Mouse (Mus musculus): Measurements from ENCODE around the gene Mpdu1. TPM values are rescaled to one million over a fixed set of nuclear protein-coding genes. Genes with fewer than 3 reads are reported as not detected.
A peak's percentile ranks its signal among the peaks of the same experiment; 100 is the strongest.

Gene Mpdu1
- polyA plus RNA-seq, 1 experiment from 2014 or later, result 35.1 TPM

DNA sequence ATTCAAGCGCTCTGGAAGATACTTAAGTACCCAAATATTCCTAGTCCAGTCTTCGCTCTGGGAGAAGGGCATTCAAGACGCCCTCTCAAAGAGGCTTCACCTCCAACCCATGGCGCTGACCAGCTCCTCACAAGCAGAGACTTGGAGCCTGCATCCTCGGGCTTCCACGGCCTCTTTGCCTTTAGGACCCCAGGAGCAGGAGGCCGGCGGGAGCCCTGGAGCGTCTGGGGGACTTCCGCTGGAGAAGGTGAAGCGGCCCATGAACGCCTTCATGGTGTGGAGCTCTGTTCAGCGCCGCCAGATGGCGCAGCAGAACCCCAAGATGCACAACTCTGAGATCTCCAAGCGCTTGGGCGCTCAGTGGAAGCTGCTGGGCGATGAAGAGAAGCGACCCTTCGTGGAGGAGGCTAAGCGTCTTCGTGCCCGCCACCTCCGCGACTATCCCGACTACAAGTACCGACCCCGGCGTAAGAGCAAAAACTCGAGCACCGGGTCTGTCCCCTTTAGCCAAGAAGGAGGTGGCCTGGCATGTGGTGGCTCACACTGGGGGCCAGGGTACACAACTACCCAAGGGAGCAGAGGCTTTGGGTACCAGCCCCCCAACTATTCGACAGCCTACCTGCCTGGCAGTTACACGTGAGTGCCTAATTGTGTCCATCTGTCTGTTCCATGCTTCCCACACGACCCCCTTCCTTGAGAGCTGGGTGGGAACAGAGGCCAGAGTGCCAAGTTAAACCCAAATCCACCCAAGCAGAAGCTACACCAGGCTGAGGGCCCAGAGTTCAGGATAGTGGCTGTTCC, 7.0 kb downstream of the Mpdu1 start, which contains the start of gene Sox15:
TSS of gene Sox15 (plus strand) at position 51 of the 801 bp plus-strand sequence.
- H3K36me3 ChIP-seq (ENCODE audit: control insufficient read depth, insufficient read depth, low read length), result peaks cover 48% of the 10 kb centered on the region
- peak within 1 kb of the TSS; percentile 41; the same call in 1 of the 2 replicates for H3K27ac ChIP-seq (ENCODE audit: low read depth, low read length)
- peak within 1 kb of the TSS; percentile 46; the same call in 1 of the 2 replicates for H3K9ac ChIP-seq (ENCODE audit: low read depth, low read length)
- H3K4me3 ChIP-seq (ENCODE audit: low read depth, low read length), result no peak within 1 kb of the TSS
- peaks cover 21% of the 10 kb centered on the region for H3K4me1 ChIP-seq (ENCODE audit: control insufficient read depth, insufficient read depth, low read length)
- 25% methylated on average over 34 of the region's 34 CpGs for WGBS (ENCODE audit: insufficient replicate concordance)
- H3K9me3 ChIP-seq (replicated peaks; ENCODE audit: control insufficient read depth, low read length), result no peaks in the 10 kb centered on the region
- peak within 1 kb of the TSS; percentile 34 for H3K4me2 ChIP-seq
- H3K27me3 ChIP-seq (ENCODE audit: control insufficient read depth, insufficient read depth, low read length), result no peaks in the 10 kb centered on the region
- ATAC-seq (replicated peaks; ENCODE audit: insufficient number of reproducible peaks, low FRiP score, low TSS enrichment), result peak; percentile 67

DNA sequence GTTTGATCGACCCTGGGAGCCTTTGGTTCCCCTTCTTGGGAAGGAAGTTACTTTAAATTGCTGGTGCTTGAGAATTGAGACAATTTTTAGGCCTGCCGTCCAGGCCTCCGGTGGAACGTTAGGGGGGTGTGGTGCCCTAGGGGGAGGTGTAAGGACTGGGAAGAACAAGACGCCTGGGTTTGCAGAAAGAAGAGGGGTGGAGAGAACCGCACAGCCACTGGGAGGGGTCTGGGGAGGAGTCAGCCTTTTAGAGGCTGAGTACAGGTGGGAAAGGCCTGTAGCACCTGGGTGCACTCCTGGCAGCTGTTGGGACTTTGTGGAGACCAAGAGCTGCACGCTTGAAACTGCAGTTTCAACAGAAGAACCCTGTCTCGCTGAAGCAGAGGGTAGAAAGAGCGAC, 7.7 kb downstream of the Mpdu1 start:
- H3K9ac ChIP-seq (ENCODE audit: low read depth, low read length), result no peak overlapping the region
- 41% methylated on average over 9 of the region's 9 CpGs for WGBS (ENCODE audit: insufficient replicate concordance)
- peaks cover 55% of the 10 kb centered on the region for H3K36me3 ChIP-seq (ENCODE audit: control insufficient read depth, insufficient read depth, low read length)
- peak overlapping the region; percentile 34; the same call in 1 of the 2 replicates for H3K4me2 ChIP-seq
- no peak overlapping the region for H3K4me3 ChIP-seq (ENCODE audit: low read depth, low read length)
- peak overlapping the region; percentile 41; the same call in 1 of the 2 replicates for H3K27ac ChIP-seq (ENCODE audit: low read depth, low read length)
- H3K4me1 ChIP-seq (ENCODE audit: control insufficient read depth, insufficient read depth, low read length), result peaks cover 21% of the 10 kb centered on the region
- no peak for ATAC-seq (replicated peaks; ENCODE audit: insufficient number of reproducible peaks, low FRiP score, low TSS enrichment)
- H3K9me3 ChIP-seq (replicated peaks; ENCODE audit: control insufficient read depth, low read length), result no peaks in the 10 kb centered on the region
- H3K27me3 ChIP-seq (ENCODE audit: control insufficient read depth, insufficient read depth, low read length), result no peaks in the 10 kb centered on the region

DNA sequence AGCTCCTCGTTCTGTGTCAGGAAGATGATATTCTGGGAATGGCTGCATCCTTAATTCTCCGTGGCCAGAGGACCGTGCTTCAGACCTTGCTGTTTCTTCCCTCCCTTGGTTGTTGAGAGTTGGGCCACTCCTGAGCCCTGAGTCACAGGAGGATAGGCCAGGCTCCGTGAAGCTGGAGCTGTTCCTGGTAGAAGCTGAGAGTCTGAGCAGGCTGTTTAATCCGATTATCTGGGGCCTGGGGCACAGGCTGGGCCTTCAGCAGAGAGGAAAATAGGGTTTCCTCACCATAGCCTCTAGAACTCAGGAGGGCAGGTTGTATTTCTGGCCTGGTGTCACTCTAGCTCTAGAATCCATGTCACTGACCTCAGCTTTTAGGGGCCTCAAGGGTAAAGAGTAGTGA, 9.0 kb downstream of the Mpdu1 start:
- H3K4me1 ChIP-seq (ENCODE audit: control insufficient read depth, insufficient read depth, low read length), result peaks cover 21% of the 10 kb centered on the region
- no peak overlapping the region for H3K4me2 ChIP-seq
- H3K4me3 ChIP-seq (ENCODE audit: low read depth, low read length), result no peak overlapping the region
- H3K27me3 ChIP-seq (ENCODE audit: control insufficient read depth, insufficient read depth, low read length), result no peaks in the 10 kb centered on the region
- ATAC-seq (replicated peaks; ENCODE audit: insufficient number of reproducible peaks, low FRiP score, low TSS enrichment), result no peak
- H3K9ac ChIP-seq (ENCODE audit: low read depth, low read length), result no peak overlapping the region
- no peak overlapping the region for H3K27ac ChIP-seq (ENCODE audit: low read depth, low read length)
- H3K36me3 ChIP-seq (ENCODE audit: control insufficient read depth, insufficient read depth, low read length), result peaks cover 65% of the 10 kb centered on the region
- no peaks in the 10 kb centered on the region for H3K9me3 ChIP-seq (replicated peaks; ENCODE audit: control insufficient read depth, low read length)
- 66% methylated on average over 5 of the region's 5 CpGs for WGBS (ENCODE audit: insufficient replicate concordance)

DNA sequence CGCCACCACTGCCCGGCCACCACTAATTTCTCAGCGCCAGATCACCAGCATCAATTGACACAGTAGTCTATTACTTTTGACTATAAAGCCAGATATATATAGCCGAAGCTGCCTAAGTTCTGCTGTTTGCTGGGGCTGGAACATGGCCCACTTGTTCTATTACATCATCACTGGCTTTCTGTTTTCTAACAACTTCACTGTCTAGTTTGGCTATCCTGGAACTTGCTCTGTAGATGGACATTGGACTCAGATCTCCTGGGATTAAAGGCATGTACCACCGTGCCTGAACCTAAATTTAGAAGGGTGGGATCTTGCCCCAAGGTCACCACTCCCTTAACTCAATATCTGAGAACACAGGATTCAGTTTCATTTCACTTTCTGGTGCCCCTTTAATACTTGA, 16.6 kb downstream of the Mpdu1 start:
- no peaks in the 10 kb centered on the region for H3K9me3 ChIP-seq (replicated peaks; ENCODE audit: control insufficient read depth, low read length)
- WGBS (ENCODE audit: insufficient replicate concordance), result 82% methylated on average over 5 of the region's 5 CpGs
- H3K36me3 ChIP-seq (ENCODE audit: control insufficient read depth, insufficient read depth, low read length), result peaks cover 64% of the 10 kb centered on the region
- no peak overlapping the region for H3K27ac ChIP-seq (ENCODE audit: low read depth, low read length)
- no peaks in the 10 kb centered on the region for H3K4me1 ChIP-seq (ENCODE audit: control insufficient read depth, insufficient read depth, low read length)
- H3K9ac ChIP-seq (ENCODE audit: low read depth, low read length), result no peak overlapping the region
- no peak for ATAC-seq (replicated peaks; ENCODE audit: insufficient number of reproducible peaks, low FRiP score, low TSS enrichment)
- H3K4me2 ChIP-seq, result no peak overlapping the region
- no peak overlapping the region for H3K4me3 ChIP-seq (ENCODE audit: low read depth, low read length)
- no peaks in the 10 kb centered on the region for H3K27me3 ChIP-seq (ENCODE audit: control insufficient read depth, insufficient read depth, low read length)

DNA sequence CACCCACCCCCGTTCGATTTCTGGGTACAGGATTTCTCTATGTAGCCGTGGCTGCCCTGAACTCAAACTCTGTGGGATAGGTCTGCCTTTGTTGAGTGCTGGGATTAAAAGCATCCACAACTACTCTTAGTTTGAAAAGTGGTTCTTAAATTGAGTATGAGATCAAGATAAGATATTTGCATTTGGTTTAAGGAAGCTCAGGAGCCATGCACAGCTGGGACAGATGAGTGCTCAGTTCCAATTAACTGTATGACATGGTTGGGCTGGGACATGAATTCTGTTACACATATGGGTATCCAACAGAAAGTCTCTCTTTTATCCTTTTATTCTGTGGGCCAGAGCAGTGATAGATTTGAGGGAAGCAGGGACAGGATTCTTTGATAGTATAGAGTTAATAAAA, 27.0 kb downstream of the Mpdu1 start:
- 86% methylated on average over 3 of the region's 3 CpGs for WGBS (ENCODE audit: insufficient replicate concordance)
- no peak for ATAC-seq (replicated peaks; ENCODE audit: insufficient number of reproducible peaks, low FRiP score, low TSS enrichment)
- H3K4me2 ChIP-seq, result no peak overlapping the region; the same call in 1 of the 2 replicates
- H3K27me3 ChIP-seq (ENCODE audit: control insufficient read depth, insufficient read depth, low read length), result no peaks in the 10 kb centered on the region
- no peak overlapping the region for H3K27ac ChIP-seq (ENCODE audit: low read depth, low read length)
- H3K9ac ChIP-seq (ENCODE audit: low read depth, low read length), result no peak overlapping the region
- H3K4me3 ChIP-seq (ENCODE audit: low read depth, low read length), result no peak overlapping the region
- no peaks in the 10 kb centered on the region for H3K9me3 ChIP-seq (replicated peaks; ENCODE audit: control insufficient read depth, low read length)
- H3K4me1 ChIP-seq (ENCODE audit: control insufficient read depth, insufficient read depth, low read length), result peaks cover 20% of the 10 kb centered on the region
- H3K36me3 ChIP-seq (ENCODE audit: control insufficient read depth, insufficient read depth, low read length), result peaks cover 15% of the 10 kb centered on the region

DNA sequence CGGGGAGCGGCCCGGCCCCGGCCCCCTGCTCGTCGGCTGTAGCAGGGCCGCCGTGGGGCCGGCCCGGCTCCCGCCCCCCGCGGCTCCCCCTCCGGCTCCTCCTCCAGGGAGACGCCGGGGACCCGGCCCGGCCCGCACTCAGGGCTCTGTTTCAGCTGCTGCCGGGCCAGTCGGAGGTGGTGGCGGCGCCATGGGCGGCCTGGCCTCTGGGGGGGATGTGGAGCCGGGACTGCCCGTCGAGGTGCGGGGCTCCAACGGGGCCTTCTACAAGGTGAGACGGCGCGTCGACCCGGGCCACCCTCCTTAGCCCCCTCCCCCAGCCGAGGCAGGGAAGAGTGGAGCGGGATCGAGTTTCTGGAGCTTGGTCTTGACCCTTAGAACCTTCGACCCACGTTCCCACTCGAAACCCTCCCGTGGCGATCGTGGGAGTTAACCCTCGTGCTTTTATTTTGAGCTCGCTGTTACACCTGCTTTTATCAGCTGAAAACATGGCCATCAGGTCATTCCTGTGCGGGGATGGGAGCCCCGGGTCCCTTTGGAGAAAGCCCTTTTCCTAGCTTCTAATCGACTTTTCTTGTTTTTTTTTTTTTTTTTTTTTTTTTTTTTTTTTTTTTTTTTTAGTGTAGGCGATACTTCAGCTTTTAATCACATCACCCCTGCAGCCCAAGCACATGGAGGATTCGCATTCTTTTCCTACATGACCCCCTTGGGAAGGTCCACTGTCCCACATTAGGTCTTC, 29.1 kb downstream of the Mpdu1 start:
- Histone ChIP-seq H3K36me3 (ENCODE audit: control insufficient read depth, insufficient read depth, low read length) (peaks cover 4% of the 10 kb centered on the region; the same call in 1 of the 2 replicates), H3K4me3 (ENCODE audit: low read depth, low read length) (peak overlapping the region; percentile 97), H3K4me1 (ENCODE audit: control insufficient read depth, insufficient read depth, low read length) (peaks cover 20% of the 10 kb centered on the region), H3K27me3 (ENCODE audit: control insufficient read depth, insufficient read depth, low read length) (no peaks in the 10 kb centered on the region), H3K4me2 (peak overlapping the region; percentile 89), H3K27ac (ENCODE audit: low read depth, low read length) (peak overlapping the region; percentile 98), H3K9me3 (replicated peaks; ENCODE audit: control insufficient read depth, low read length) (no peaks in the 10 kb centered on the region), H3K9ac (ENCODE audit: low read depth, low read length) (peak overlapping the region; percentile 96)
- WGBS (ENCODE audit: insufficient replicate concordance), result under 1% methylated on average over 42 of the region's 50 CpGs
- ATAC-seq (replicated peaks; ENCODE audit: insufficient number of reproducible peaks, low FRiP score, low TSS enrichment), result peak; percentile 62

DNA sequence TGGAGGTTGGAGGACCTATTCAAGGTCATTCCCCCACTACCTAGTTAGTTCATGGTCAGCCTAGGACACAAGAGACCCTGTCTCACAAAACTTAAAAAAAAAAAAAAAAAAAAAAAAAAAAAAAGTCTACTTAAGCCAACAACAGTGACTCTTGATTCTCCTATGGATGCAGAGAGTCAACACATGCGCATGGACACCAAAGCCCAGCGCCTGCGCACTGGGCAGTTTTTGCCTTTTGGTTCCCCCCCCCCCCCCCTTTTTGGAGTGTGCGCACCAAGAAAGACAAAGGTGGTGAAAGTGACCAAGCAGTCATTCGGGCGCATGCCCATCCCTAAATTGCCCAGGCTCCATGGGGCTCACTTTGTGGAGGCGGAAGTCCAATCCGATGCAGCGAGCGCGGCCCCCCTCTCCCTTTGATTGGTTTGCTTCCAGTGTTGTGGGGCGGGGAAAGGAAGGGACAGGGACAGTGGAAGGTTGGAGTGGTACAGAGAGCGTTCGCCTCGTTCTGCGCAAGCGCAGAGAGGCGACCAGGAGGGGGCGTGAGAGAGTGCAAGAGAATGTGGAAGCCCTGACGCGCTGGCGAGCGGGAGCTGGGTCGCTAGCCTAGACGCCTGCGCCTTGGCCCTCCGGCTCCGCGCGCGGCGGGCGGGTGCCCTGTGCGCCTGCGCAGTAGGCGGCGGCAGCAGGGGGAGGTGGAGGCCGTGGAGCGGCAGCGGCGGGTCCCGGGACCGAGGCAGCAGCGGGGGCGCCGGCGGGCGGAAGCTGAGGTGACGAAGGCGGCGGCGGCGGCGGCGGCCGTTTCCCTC, 30.0 kb downstream of the Mpdu1 start, which contains the start of gene Fxr2:
TSS of gene Fxr2 (plus strand) at position 707 of the 806 bp plus-strand sequence.
- H3K4me3 ChIP-seq (ENCODE audit: low read depth, low read length), result peak within 1 kb of the TSS; percentile 97
- H3K27ac ChIP-seq (ENCODE audit: low read depth, low read length), result peak within 1 kb of the TSS; percentile 98
- under 1% methylated on average over 43 of the region's 56 CpGs for WGBS (ENCODE audit: insufficient replicate concordance)

DNA sequence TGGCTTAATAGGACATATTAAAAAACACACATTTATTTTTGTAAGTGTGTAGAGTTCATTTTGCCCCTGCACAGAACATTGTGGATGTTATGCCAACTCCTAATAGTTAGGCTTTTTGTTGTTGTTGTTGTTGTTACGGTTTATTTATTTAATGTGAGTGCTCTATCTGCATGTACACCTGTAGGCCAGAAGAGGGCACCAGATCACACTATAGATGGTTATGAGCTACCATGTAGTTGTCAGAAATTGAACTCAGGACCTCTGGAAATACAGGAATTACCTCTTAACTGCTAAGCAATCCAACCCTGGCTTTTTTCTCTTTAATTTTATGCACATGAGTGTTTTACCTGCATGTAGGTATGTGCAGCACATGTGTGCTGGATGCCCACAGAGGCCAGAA, 32.6 kb downstream of the Mpdu1 start:
- Histone ChIP-seq H3K9ac (ENCODE audit: low read depth, low read length) (no peak overlapping the region), H3K27me3 (ENCODE audit: control insufficient read depth, insufficient read depth, low read length) (no peaks in the 10 kb centered on the region), H3K9me3 (replicated peaks; ENCODE audit: control insufficient read depth, low read length) (no peaks in the 10 kb centered on the region), H3K4me1 (ENCODE audit: control insufficient read depth, insufficient read depth, low read length) (peaks cover 11% of the 10 kb centered on the region), H3K36me3 (ENCODE audit: control insufficient read depth, insufficient read depth, low read length) (no peaks in the 10 kb centered on the region), H3K4me2 (no peak overlapping the region), H3K27ac (ENCODE audit: low read depth, low read length) (no peak overlapping the region), H3K4me3 (ENCODE audit: low read depth, low read length) (no peak overlapping the region)
- 69% methylated on average over 1 of the region's 1 CpGs for WGBS (ENCODE audit: insufficient replicate concordance)
- ATAC-seq (replicated peaks; ENCODE audit: insufficient number of reproducible peaks, low FRiP score, low TSS enrichment), result no peak

More for the DNA sequence above, 30.0 kb downstream of the Mpdu1 start, which contains the start of gene Fxr2:
- H3K36me3 ChIP-seq (ENCODE audit: control insufficient read depth, insufficient read depth, low read length), result peaks cover 3% of the 10 kb centered on the region; the same call in 1 of the 2 replicates
- peak within 1 kb of the TSS; percentile 96 for H3K9ac ChIP-seq (ENCODE audit: low read depth, low read length)
- peaks cover 20% of the 10 kb centered on the region for H3K4me1 ChIP-seq (ENCODE audit: control insufficient read depth, insufficient read depth, low read length)
- ATAC-seq (replicated peaks; ENCODE audit: insufficient number of reproducible peaks, low FRiP score, low TSS enrichment), result peak; percentile 97
- H3K27me3 ChIP-seq (ENCODE audit: control insufficient read depth, insufficient read depth, low read length), result no peaks in the 10 kb centered on the region
- H3K9me3 ChIP-seq (replicated peaks; ENCODE audit: control insufficient read depth, low read length), result no peaks in the 10 kb centered on the region
- peak within 1 kb of the TSS; percentile 89 for H3K4me2 ChIP-seq

All from heart, embryonic 11.5 days (tissue).